Mouse (Mus musculus): ENCODE measurements around the gene Aicda. TPM values are rescaled to one million over a fixed set of nuclear protein-coding genes. Genes with fewer than 3 reads are reported as not detected.
"Not testable (repeated sequence)": the region's sequence is repeated elsewhere in the genome, so short reads cannot be mapped to it uniquely, and the experiment has no call there.

Aicda gene
- 0.20 and 0.38 TPM in 2 replicates for polyA plus RNA-seq (2012; rRNA removed)

GRCm38 (mm10) chr6:122553606-122554005 is at the start of gene Aicda:
Gene Aicda (plus strand): TSS chr6:122553801.
- Histone ChIP-seq H3K36me3 (ENCODE audit: control insufficient read depth, insufficient read depth, low read length) (no peaks in the 10 kb centered on the region), H3K27ac (ENCODE audit: insufficient read depth, low read length) (no peak within 1 kb of the TSS), H3K4me3 (ENCODE audit: extremely low read depth, insufficient read depth, insufficient read length) (no peak within 1 kb of the TSS), H3K27me3 (ENCODE audit: control insufficient read depth, insufficient read depth, low read length) (no peaks in the 10 kb centered on the region), H3K4me1 (ENCODE audit: control insufficient read depth, insufficient read depth, insufficient read length) (peaks cover 3% of the 10 kb centered on the region; the same call in 1 of the 2 replicates)
- TF ChIP-seq POLR2A (IDR thresholded peaks at IDR 0.05; ENCODE audit: low read depth, low read length), result no peak
- no peak for TF ChIP-seq CTCF (IDR thresholded peaks at IDR 0.05; ENCODE audit: extremely low read depth, insufficient read depth, insufficient read length, insufficient replicate concordance)
- WGBS, result 65% methylated on average over 9 of the region's 9 CpGs
- DNase-seq (ENCODE audit: low read depth in 1 of 2, low spot score in 2 of 2), result no peak

GRCm38 (mm10) chr6:122505041-122505440 is 48.6 kb upstream of the Aicda start:
- H3K4me3 ChIP-seq (ENCODE audit: extremely low read depth, insufficient read depth, insufficient read length), result no peak overlapping the region
- TF ChIP-seq POLR2A (IDR thresholded peaks at IDR 0.05; ENCODE audit: low read depth, low read length) (no peak), CTCF (IDR thresholded peaks at IDR 0.05; ENCODE audit: extremely low read depth, insufficient read depth, insufficient read length, insufficient replicate concordance) (no peak)
- no peaks in the 10 kb centered on the region for H3K36me3 ChIP-seq (ENCODE audit: control insufficient read depth, insufficient read depth, low read length)
- WGBS, result 81% methylated on average over 4 of the region's 4 CpGs
- no peak overlapping the region for H3K27ac ChIP-seq (ENCODE audit: insufficient read depth, low read length)
- no peaks in the 10 kb centered on the region for H3K4me1 ChIP-seq (ENCODE audit: control insufficient read depth, insufficient read depth, insufficient read length)
- DNase-seq (ENCODE audit: low read depth in 1 of 2, low spot score in 2 of 2), result no peak
- no peaks in the 10 kb centered on the region; the same call in 1 of the 2 replicates for H3K27me3 ChIP-seq (ENCODE audit: control insufficient read depth, insufficient read depth, low read length)

GRCm38 (mm10) chr6:122505545-122505944 is 48.1 kb upstream of the Aicda start, which contains the start of gene Mfap5:
Gene Mfap5 (plus strand): TSS chr6:122505845.
- no peak for DNase-seq (ENCODE audit: low read depth in 1 of 2, low spot score in 2 of 2)
- WGBS, result 81% methylated on average over 3 of the region's 3 CpGs
- no peak within 1 kb of the TSS for H3K27ac ChIP-seq (ENCODE audit: insufficient read depth, low read length)
- H3K27me3 ChIP-seq (ENCODE audit: control insufficient read depth, insufficient read depth, low read length), result no peaks in the 10 kb centered on the region; the same call in 1 of the 2 replicates
- no peaks in the 10 kb centered on the region for H3K36me3 ChIP-seq (ENCODE audit: control insufficient read depth, insufficient read depth, low read length)
- no peak within 1 kb of the TSS for H3K4me3 ChIP-seq (ENCODE audit: extremely low read depth, insufficient read depth, insufficient read length)
- TF ChIP-seq CTCF (IDR thresholded peaks at IDR 0.05; ENCODE audit: extremely low read depth, insufficient read depth, insufficient read length, insufficient replicate concordance), result no peak
- TF ChIP-seq POLR2A (IDR thresholded peaks at IDR 0.05; ENCODE audit: low read depth, low read length), result no peak
- H3K4me1 ChIP-seq (ENCODE audit: control insufficient read depth, insufficient read depth, insufficient read length), result no peaks in the 10 kb centered on the region

GRCm38 (mm10) chr6:122508494-122508893 is 45.1 kb upstream of the Aicda start:
- Histone ChIP-seq H3K4me3 (ENCODE audit: extremely low read depth, insufficient read depth, insufficient read length) (no peak overlapping the region), H3K4me1 (ENCODE audit: control insufficient read depth, insufficient read depth, insufficient read length) (no peaks in the 10 kb centered on the region), H3K27me3 (ENCODE audit: control insufficient read depth, insufficient read depth, low read length) (no peaks in the 10 kb centered on the region; the same call in 1 of the 2 replicates), H3K27ac (ENCODE audit: insufficient read depth, low read length) (no peak overlapping the region), H3K36me3 (ENCODE audit: control insufficient read depth, insufficient read depth, low read length) (no peaks in the 10 kb centered on the region)
- WGBS, result 53% methylated on average over 8 of the region's 8 CpGs
- DNase-seq (ENCODE audit: low read depth in 1 of 2, low spot score in 2 of 2), result no peak
- TF ChIP-seq CTCF (IDR thresholded peaks at IDR 0.05; ENCODE audit: extremely low read depth, insufficient read depth, insufficient read length, insufficient replicate concordance), result no peak
- no peak for TF ChIP-seq POLR2A (IDR thresholded peaks at IDR 0.05; ENCODE audit: low read depth, low read length)

GRCm38 (mm10) chr6:122512914-122513878 is 40.4 kb upstream of the Aicda start:
- no peak overlapping the region for H3K4me3 ChIP-seq (ENCODE audit: extremely low read depth, insufficient read depth, insufficient read length)
- WGBS, result 67% methylated on average over 12 of the region's 12 CpGs
- no peak for DNase-seq (ENCODE audit: low read depth in 1 of 2, low spot score in 2 of 2)
- no peaks in the 10 kb centered on the region for H3K36me3 ChIP-seq (ENCODE audit: control insufficient read depth, insufficient read depth, low read length)
- H3K4me1 ChIP-seq (ENCODE audit: control insufficient read depth, insufficient read depth, insufficient read length), result no peaks in the 10 kb centered on the region
- H3K27ac ChIP-seq (ENCODE audit: insufficient read depth, low read length), result no peak overlapping the region
- no peaks in the 10 kb centered on the region for H3K27me3 ChIP-seq (ENCODE audit: control insufficient read depth, insufficient read depth, low read length)
- TF ChIP-seq CTCF (IDR thresholded peaks at IDR 0.05; ENCODE audit: extremely low read depth, insufficient read depth, insufficient read length, insufficient replicate concordance) (no peak), POLR2A (IDR thresholded peaks at IDR 0.05; ENCODE audit: low read depth, low read length) (no peak)

- H3K4me1 ChIP-seq (ENCODE audit: control insufficient read depth, insufficient read depth, insufficient read length), result no peaks in the 10 kb centered on the region
- H3K27me3 ChIP-seq (ENCODE audit: control insufficient read depth, insufficient read depth, low read length), result no peaks in the 10 kb centered on the region
- no peak for DNase-seq (ENCODE audit: low read depth in 1 of 2, low spot score in 2 of 2)
- H3K4me3 ChIP-seq (ENCODE audit: extremely low read depth, insufficient read depth, insufficient read length), result no peak overlapping the region
- no peaks in the 10 kb centered on the region for H3K36me3 ChIP-seq (ENCODE audit: control insufficient read depth, insufficient read depth, low read length)
- H3K27ac ChIP-seq (ENCODE audit: insufficient read depth, low read length), result no peak overlapping the region
- WGBS, result 88% methylated on average over 3 of the region's 3 CpGs
- TF ChIP-seq POLR2A (IDR thresholded peaks at IDR 0.05; ENCODE audit: low read depth, low read length) (no peak), CTCF (IDR thresholded peaks at IDR 0.05; ENCODE audit: extremely low read depth, insufficient read depth, insufficient read length, insufficient replicate concordance) (no peak)
Observed at GRCm38 (mm10) chr6:122514312-122514711, 39.3 kb upstream of the Aicda start.

GRCm38 (mm10) chr6:122515762-122516161 is 37.8 kb upstream of the Aicda start:
- 85% methylated on average over 2 of the region's 2 CpGs for WGBS
- H3K27me3 ChIP-seq (ENCODE audit: control insufficient read depth, insufficient read depth, low read length); DNase-seq (ENCODE audit: low read depth in 1 of 2, low spot score in 2 of 2); H3K27ac ChIP-seq (ENCODE audit: insufficient read depth, low read length); H3K36me3 ChIP-seq (ENCODE audit: control insufficient read depth, insufficient read depth, low read length); H3K4me1 ChIP-seq (ENCODE audit: control insufficient read depth, insufficient read depth, insufficient read length); H3K4me3 ChIP-seq (ENCODE audit: extremely low read depth, insufficient read depth, insufficient read length): not testable (repeated sequence)

All from spleen, adult 2 months (tissue).